Mouse (Mus musculus): ENCODE measurements around the gene Nkap. TPM values are rescaled to one million over a fixed set of nuclear protein-coding genes. Genes with fewer than 3 reads are reported as not detected.
"Not testable (repeated sequence)": the region's sequence is repeated elsewhere in the genome, so short reads cannot be mapped to it uniquely, and the experiment has no call there.

Nkap gene
- 10 to 100 TPM in 1 of 2 experiments, 1 to 10 TPM in 1; 9.7 to 10.3 TPM for total RNA-seq (2021)
- long read RNA-seq, experiment 1, full-length matches to known transcripts, result 19 of 20 reads
- long read RNA-seq, experiment 1, partial matches to known transcripts, result 0 of 20 reads
- long read RNA-seq, experiment 1, other reads (novel, unspliced or antisense), result 1 of 20 reads
- long read RNA-seq, experiment 2, full-length matches to known transcripts, result 11 of 11 reads
- long read RNA-seq, experiment 2, partial matches to known transcripts, result 0 of 11 reads
- long read RNA-seq, experiment 2, other reads (novel, unspliced or antisense), result 0 of 11 reads

GRCm38 (mm10) chrX:37126671-37127358, at the start of gene Nkap:
TSS of gene Nkap (plus strand) at chrX:37126795.
- DNase-seq, result peak; percentile 46

GRCm38 (mm10) chrX:37080345-37080744, 46.2 kb upstream of the Nkap start:
- DNase-seq, result not testable (repeated sequence)

GRCm38 (mm10) chrX:37081194-37081593, 45.4 kb upstream of the Nkap start:
- no peak for DNase-seq

- peak; percentile 9 for DNase-seq
Observed at GRCm38 (mm10) chrX:37084318-37084926, 42.2 kb upstream of the Nkap start.

GRCm38 (mm10) chrX:37084927-37085660, 41.5 kb upstream of the Nkap start, which contains the start of gene Rpl39:
TSS of gene Rpl39 (minus strand) at chrX:37085402.
- peak; percentile 80 for DNase-seq

GRCm38 (mm10) chrX:37085665-37086064, 40.9 kb upstream of the Nkap start:
- DNase-seq, result no peak

- DNase-seq, result no peak
Observed at GRCm38 (mm10) chrX:37088778-37089177, 37.8 kb upstream of the Nkap start.

GRCm38 (mm10) chrX:37091457-37091856, 35.1 kb upstream of the Nkap start:
- no peak for DNase-seq

GRCm38 (mm10) chrX:37095106-37095768, 31.4 kb upstream of the Nkap start:
- no peak for DNase-seq

- DNase-seq, result no peak
Observed at GRCm38 (mm10) chrX:37098681-37099080, 27.9 kb upstream of the Nkap start.

- DNase-seq, result no peak
Observed at GRCm38 (mm10) chrX:37103826-37104225, 22.8 kb upstream of the Nkap start.

GRCm38 (mm10) chrX:37109526-37110192, 16.9 kb upstream of the Nkap start:
- no peak for DNase-seq

GRCm38 (mm10) chrX:37110193-37110880, 16.3 kb upstream of the Nkap start, which contains the start of gene Upf3b:
TSS of gene Upf3b (minus strand) at chrX:37110322.
- peak; percentile 82 for DNase-seq

- no peak for DNase-seq
Observed at GRCm38 (mm10) chrX:37110881-37111193, 15.8 kb upstream of the Nkap start.

- no peak for DNase-seq
Observed at GRCm38 (mm10) chrX:37117085-37117484, 9.5 kb upstream of the Nkap start.

- no peak for DNase-seq
Observed at GRCm38 (mm10) chrX:37119585-37119984, 7.0 kb upstream of the Nkap start.

- DNase-seq, result no peak
Observed at GRCm38 (mm10) chrX:37120212-37120611, 6.4 kb upstream of the Nkap start.

- no peak for DNase-seq
Observed at GRCm38 (mm10) chrX:37125511-37125910, 1.1 kb upstream of the Nkap start.

GRCm38 (mm10) chrX:37141732-37142131, 15.1 kb downstream of the Nkap start:
- DNase-seq, result no peak

- DNase-seq, result not testable (repeated sequence)
Observed at GRCm38 (mm10) chrX:37144498-37144897, 17.9 kb downstream of the Nkap start.

- no peak for DNase-seq
Observed at GRCm38 (mm10) chrX:37144954-37145353, 18.4 kb downstream of the Nkap start.
